Mouse (Mus musculus): ENCODE data around the gene Tex22.
A peak's percentile ranks its signal among the peaks of the same experiment; 100 is the strongest.

Tex22 gene

GRCm38 (mm10) chr12:113060178-113060577, 14.1 kb upstream of the Tex22 start:
- no peak for DNase-seq (ENCODE audit: low spot score)

GRCm38 (mm10) chr12:113061606-113062005, 12.7 kb upstream of the Tex22 start:
- DNase-seq (ENCODE audit: low spot score), result no peak

GRCm38 (mm10) chr12:113062201-113062600, 12.1 kb upstream of the Tex22 start:
- no peak for DNase-seq (ENCODE audit: low spot score)

GRCm38 (mm10) chr12:113063700-113064099, 10.6 kb upstream of the Tex22 start:
- DNase-seq (ENCODE audit: low spot score), result no peak

- no peak for DNase-seq (ENCODE audit: low spot score)
Observed at GRCm38 (mm10) chr12:113068002-113068401, 6.3 kb upstream of the Tex22 start.

- DNase-seq (ENCODE audit: low spot score), result no peak
Observed at GRCm38 (mm10) chr12:113069389-113069788, 4.9 kb upstream of the Tex22 start.

- DNase-seq (ENCODE audit: low spot score), result no peak
Observed at GRCm38 (mm10) chr12:113071321-113071720, 3.0 kb upstream of the Tex22 start.

- no peak for DNase-seq (ENCODE audit: low spot score)
Observed at GRCm38 (mm10) chr12:113071827-113072226, 2.5 kb upstream of the Tex22 start.

- DNase-seq (ENCODE audit: low spot score), result no peak
Observed at GRCm38 (mm10) chr12:113073420-113074328, 628 bp upstream of the Tex22 start.

GRCm38 (mm10) chr12:113075063-113075454, 757 bp downstream of the Tex22 start:
- DNase-seq (ENCODE audit: low spot score), result peak; percentile 84

- DNase-seq (ENCODE audit: low spot score), result no peak
Observed at GRCm38 (mm10) chr12:113075486-113075885, 1.2 kb downstream of the Tex22 start.

- DNase-seq (ENCODE audit: low spot score), result no peak
Observed at GRCm38 (mm10) chr12:113087276-113087675, 13.0 kb downstream of the Tex22 start.

- DNase-seq (ENCODE audit: low spot score), result no peak
Observed at GRCm38 (mm10) chr12:113088026-113088425, 13.7 kb downstream of the Tex22 start.

- DNase-seq (ENCODE audit: low spot score), result no peak
Observed at GRCm38 (mm10) chr12:113089107-113089506, 14.8 kb downstream of the Tex22 start.

GRCm38 (mm10) chr12:113090053-113090452, 15.8 kb downstream of the Tex22 start:
- DNase-seq (ENCODE audit: low spot score), result no peak

GRCm38 (mm10) chr12:113097040-113097439, 22.7 kb downstream of the Tex22 start:
- DNase-seq (ENCODE audit: low spot score), result no peak

- peak; percentile 65 for DNase-seq (ENCODE audit: low spot score)
Observed at GRCm38 (mm10) chr12:113097749-113098281, 23.5 kb downstream of the Tex22 start, which contains the start of gene Mta1. Mta1 (plus strand) TSS chr12:113098278.

- DNase-seq (ENCODE audit: low spot score), result peak; percentile 47
Observed at GRCm38 (mm10) chr12:113098530-113099151, 24.3 kb downstream of the Tex22 start.

- DNase-seq (ENCODE audit: low spot score), result no peak
Observed at GRCm38 (mm10) chr12:113099470-113100237, 25.4 kb downstream of the Tex22 start.

GRCm38 (mm10) chr12:113100448-113101076, 26.3 kb downstream of the Tex22 start:
- peak; percentile 44 for DNase-seq (ENCODE audit: low spot score)

- DNase-seq (ENCODE audit: low spot score), result no peak
Observed at GRCm38 (mm10) chr12:113101251-113101960, 27.1 kb downstream of the Tex22 start.
